Comparison of ENCODE assay signal across 11 mouse cellular contexts in the genomic region with DNA sequence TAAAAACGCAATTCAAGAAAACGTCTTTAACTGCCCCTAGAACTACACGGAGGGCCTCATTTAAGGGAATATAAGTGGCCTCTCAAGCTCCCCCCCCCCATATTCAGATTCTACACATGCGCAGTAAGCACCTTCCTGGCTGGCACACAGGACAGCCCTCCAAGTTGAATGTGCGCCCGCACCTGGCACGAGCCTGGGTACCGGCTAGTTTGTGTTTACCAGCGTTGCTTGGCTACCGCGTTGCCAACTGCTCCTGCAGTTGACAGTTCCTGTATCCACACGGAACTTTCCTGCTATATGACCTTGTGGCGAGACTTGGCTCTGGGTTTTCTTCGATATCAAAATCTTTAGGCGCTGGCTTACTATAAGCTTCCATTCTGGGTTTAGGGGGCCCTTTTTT. TPM values are rescaled to one million over a fixed set of nuclear protein-coding genes. Genes with fewer than 3 reads are reported as not detected.
DNase-seq lines count a peak whose midpoint lies in the region; ATAC-seq lines count a peak whose summit lies in the region.
"Had no signal": no experiment of that assay in that cellular context is flagged by ENCODE, and none has a peak within 500 bp of the region (broad histone marks: within the 10 kb centered on the region; RNA-seq: fewer than 3 reads in every experiment).

No protein-coding gene starts in this region.

- DNase-seq in frontal cortex, postnatal 10 days (ENCODE audit: low spot score in 2 of 2), result no peak
- DNase-seq in brain, adult 2 months (ENCODE audit: low read depth, low spot score), result peak; percentile 62
- peak; percentile 60 to 81 for DNase-seq in cerebellum, postnatal 25 days
- peak; percentile 76 for DNase-seq in heart, postnatal 4 days
- no peak for DNase-seq in thymus, adult 18-20 months
- DNase-seq in adrenal gland, postnatal 10 days, result no peak

- ATAC-seq in frontal cortex, adult (ENCODE audit: low TSS enrichment), result 0 out of 2 replicates have a peak, but pooled peaks have one; percentile 50
- no peak for ATAC-seq in erythroblast, adult 5-6 weeks (replicated peaks; ENCODE audit: low FRiP score, poor library complexity, severe bottlenecking)

RNA-seq across cellular contexts. Expression of a gene that starts 13.9 kb away (rescaled TPM):
- total RNA-seq in heart, postnatal 4 days (2021), result not detected
- not detected in 2 replicates for total RNA-seq in erythroblast, adult 5-6 weeks (2015; ENCODE audit: low replicate concordance)
- not detected in 2 replicates for total RNA-seq in erythroblast, adult 5-6 weeks (2017; ENCODE audit: low replicate concordance)
- not detected for total RNA-seq in adrenal gland, postnatal 10 days (2021)
- total RNA-seq: granulocyte monocyte progenitor cell, adult 5-6 weeks; left cerebral cortex, postnatal 14 days; neutrophil, adult 5-6 weeks had no signal

Comparison
In these comparisons a context has a peak if more than half of its experiments do, and no peak if none do; other contexts are left out.
1. DNase-seq: peak in brain, adult 2 months (single experiment), cerebellum, postnatal 25 days (2 of 2) and heart, postnatal 4 days (single experiment); none in frontal cortex, postnatal 10 days (0 of 2), thymus, adult 18-20 months (0 of 2) and adrenal gland, postnatal 10 days (single experiment).